Mouse (Mus musculus): ENCODE results near the gene 1700009N14Rik. TPM values are rescaled to one million over a fixed set of nuclear protein-coding genes. Genes with fewer than 3 reads are reported as not detected.

Gene 1700009N14Rik
- not detected for total RNA-seq (2021)
- long read RNA-seq, experiment 1, result 0 reads
- long read RNA-seq, experiment 2, result 0 reads

DNA sequence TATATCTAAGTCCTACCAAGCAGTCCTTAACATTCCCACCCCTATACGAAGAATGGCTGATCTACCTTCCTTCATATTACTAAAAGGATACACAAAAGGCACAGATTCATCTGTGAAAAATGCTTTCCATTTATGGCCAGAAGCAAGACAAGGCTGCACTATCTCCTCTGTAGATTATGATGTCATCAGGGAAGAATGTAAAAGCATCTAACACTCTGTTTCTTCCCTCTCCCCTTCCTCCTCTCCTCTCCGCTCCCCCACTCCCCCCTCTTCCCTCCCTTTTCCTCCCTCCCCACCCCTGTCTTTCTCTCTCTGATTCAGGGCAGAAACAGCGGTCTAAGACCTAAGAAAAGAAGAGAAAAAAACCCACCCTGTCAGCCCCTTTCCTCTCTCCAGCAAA is at the start of gene 1700009N14Rik:
TSS of gene 1700009N14Rik (plus strand) at position 227 of the 400 bp plus-strand sequence.
- no peak for DNase-seq (ENCODE audit: low spot score in 2 of 2)

DNA sequence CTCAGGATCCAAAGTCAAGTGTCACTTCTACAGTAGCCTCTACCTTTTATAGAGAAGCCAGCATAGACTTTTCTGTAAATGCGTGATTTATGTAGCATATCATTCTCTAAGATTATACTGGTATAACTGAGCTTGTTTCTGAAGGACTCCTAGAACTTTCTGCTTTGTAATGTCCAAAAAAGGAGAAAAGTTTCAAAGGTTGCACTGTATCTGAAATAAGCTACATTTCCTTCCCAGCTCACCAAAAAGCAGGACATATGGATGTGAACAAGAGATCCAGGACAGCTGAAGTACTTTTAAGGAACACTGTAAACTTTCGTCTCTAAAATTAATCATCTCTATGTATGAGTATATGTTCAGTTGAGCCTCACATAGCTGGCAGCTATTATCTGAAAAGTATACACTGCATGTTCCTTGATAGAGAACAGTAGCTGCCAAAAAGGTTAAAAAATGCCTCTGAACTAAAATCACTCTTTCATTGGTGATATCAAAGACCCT is 12.2 kb upstream of the 1700009N14Rik start:
- no peak for DNase-seq (ENCODE audit: low spot score in 2 of 2)

DNA sequence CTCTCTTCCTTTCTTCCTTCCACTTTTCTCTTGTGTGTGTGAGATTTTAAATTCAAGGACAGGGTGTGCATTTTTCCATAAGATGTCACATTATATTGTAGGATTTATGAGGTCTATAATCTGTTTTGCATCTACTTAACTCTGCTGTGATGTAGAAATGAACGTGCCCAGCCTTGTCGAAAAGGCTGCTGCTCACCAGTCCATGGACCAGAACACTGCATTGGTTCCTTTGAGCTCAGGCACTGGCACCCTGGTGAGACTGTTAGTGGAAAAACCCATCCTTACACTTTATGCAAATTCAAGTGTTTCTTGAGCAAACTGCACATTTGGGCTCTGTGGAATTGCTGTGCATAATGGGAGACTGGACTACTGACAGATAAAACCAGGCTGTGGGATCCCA is 24.2 kb downstream of the 1700009N14Rik start:
- DNase-seq (ENCODE audit: low spot score in 2 of 2), result no peak

DNA sequence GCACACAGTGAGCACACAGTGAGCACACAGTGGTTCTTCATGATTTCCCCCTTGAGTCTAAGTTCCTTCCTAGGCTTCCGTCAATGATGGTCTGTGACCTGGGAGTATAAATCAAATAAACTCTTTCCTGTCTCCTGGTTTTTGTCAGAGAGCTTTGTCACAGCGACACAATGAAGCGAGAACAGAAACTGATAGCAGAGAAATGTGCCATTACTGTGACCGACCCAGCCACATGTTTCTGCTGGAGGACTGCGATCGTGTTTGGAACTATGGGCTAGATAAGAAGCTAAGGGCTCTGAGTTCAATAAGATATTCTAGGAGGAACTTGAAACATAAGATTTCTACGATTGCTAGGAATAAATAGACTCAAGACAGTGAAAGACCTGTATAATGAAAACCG is 36.3 kb downstream of the 1700009N14Rik start:
- no peak for DNase-seq (ENCODE audit: low spot score in 2 of 2)

DNA sequence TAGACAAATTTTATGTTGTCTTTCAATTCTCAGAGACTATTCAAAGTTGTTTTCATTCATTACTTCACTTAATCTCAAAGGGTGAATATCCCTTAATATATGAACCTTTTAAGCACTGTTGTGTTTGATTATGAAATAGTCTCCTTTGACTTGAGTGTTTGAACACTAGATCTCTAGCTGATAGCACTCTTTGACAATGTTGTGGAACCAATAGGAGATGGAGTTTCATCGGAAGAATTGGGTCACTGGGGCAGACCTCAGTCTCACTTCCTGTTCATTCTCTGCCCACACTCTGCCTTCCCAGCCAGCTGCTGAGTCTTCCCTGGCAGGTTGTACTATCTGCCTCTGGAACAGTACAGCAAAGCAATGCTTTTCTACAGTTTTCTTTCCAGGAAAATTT is 43.5 kb downstream of the 1700009N14Rik start:
- DNase-seq (ENCODE audit: low spot score in 2 of 2), result no peak

DNA sequence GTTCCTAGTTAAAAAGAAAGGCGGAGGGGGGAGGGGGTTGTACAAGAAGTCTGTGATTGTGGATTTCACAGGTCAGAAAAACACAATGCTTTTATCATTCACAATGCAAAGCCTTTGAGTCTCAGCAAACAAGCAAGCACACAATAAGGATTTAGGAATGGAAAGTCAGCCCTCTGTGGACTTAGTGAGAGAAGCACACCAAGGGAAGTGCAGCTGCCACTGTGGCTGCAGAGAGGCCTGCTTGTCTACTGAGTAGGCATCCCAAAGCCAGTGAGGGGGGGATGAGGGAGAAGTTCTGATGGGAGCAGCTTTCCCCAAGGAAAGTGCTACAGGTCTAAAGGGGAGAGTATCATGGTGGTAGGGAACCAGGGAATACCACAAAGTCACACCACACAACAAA is 45.8 kb downstream of the 1700009N14Rik start:
- DNase-seq (ENCODE audit: low spot score in 2 of 2), result no peak

Measured in adrenal gland, postnatal 4 days (tissue).